Comparison of ENCODE assay signal across 9 mouse cellular contexts in the genomic region with DNA sequence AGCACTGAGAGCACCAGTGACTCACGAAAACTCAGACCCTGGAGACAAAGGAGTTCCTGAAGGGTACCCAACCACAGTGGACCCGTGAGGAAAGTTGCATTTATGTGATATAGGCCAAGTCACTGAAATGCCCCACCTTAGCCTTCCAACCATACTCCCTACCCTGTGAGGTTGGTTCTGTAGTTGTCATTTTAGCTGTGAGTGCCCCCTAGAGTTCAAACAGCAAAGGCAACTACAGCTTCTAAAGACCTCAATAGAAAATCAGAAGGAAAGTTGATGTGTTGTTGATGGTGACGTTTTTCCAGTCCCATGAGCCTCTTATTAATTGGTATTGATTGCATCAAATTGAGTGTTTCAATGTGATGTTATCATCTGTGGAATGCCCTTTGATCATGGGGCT. TPM values are rescaled to one million over a fixed set of nuclear protein-coding genes. Genes with fewer than 3 reads are reported as not detected.
DNase-seq lines count a peak whose midpoint lies in the region; ATAC-seq lines count a peak whose summit lies in the region.
"Had no signal": no experiment of that assay in that cellular context is flagged by ENCODE, and none has a peak within 500 bp of the region (broad histone marks: within the 10 kb centered on the region; RNA-seq: fewer than 3 reads in every experiment).

No protein-coding gene starts in this region.

- peak; percentile 90 for ATAC-seq in megakaryocyte progenitor cell, adult 5-6 weeks (replicated peaks; ENCODE audit: poor library complexity)

- peak; percentile 10 for DNase-seq in adrenal gland, adult 2 months
- DNase-seq in adrenal gland, adult 18-20 months (ENCODE audit: low spot score in 2 of 2): no peak
- peak; percentile 13 for DNase-seq in kidney, postnatal 10 days
- DNase-seq in kidney, adult 11 months: no peak
- DNase-seq in T-cell, adult 2 months (ENCODE audit: low spot score): peak; percentile 50
- DNase-seq in right cerebral cortex, postnatal 10 days (ENCODE audit: low spot score in 2 of 2): no peak
- no peak for DNase-seq in yolk sac, embryonic 10.5 days (ENCODE audit: low spot score)

RNA-seq across cellular contexts. Expression of a gene that starts 39.8 kb away (rescaled TPM):
- 1 to 10 TPM; 2.7 to 2.8 TPM for total RNA-seq in adrenal gland, adult 2 months (2021)
- polyA plus RNA-seq in adrenal gland, adult 2 months (2012; rRNA removed): 0.03 and 0.21 TPM in 2 replicates
- total RNA-seq in adrenal gland, adult 18-20 months (2021): 1 to 10 TPM; 3.9 to 4.6 TPM
- total RNA-seq in megakaryocyte progenitor cell, adult 5-6 weeks (2015): 21.3 and 22.2 TPM in 2 replicates
- 26.4 and 30.4 TPM in 2 replicates for total RNA-seq in megakaryocyte progenitor cell, adult 5-6 weeks (2017)
- polyA plus RNA-seq: liver, adult 2 months had no signal

RNA-seq across cellular contexts. Expression of a gene that starts 55.6 kb away (rescaled TPM):
- total RNA-seq in adrenal gland, adult 2 months (2021): not detected
- polyA plus RNA-seq in adrenal gland, adult 2 months (2012; rRNA removed): not detected in 2 replicates
- total RNA-seq in adrenal gland, adult 18-20 months (2021): not detected
- total RNA-seq in megakaryocyte progenitor cell, adult 5-6 weeks (2015): 0.24 TPM in 1 of 2 replicates, not detected in the other
- not detected in 2 replicates for total RNA-seq in megakaryocyte progenitor cell, adult 5-6 weeks (2017)
- total RNA-seq: liver, adult 2 months had no signal
- polyA plus RNA-seq: liver, adult 2 months had no signal

RNA-seq across cellular contexts. Expression of a gene that starts 56.0 kb away (rescaled TPM):
- under 1 TPM; 0.17 to 0.23 TPM for total RNA-seq in adrenal gland, adult 2 months (2021)
- 0.06 TPM in 1 of 2 replicates, not detected in the other for polyA plus RNA-seq in adrenal gland, adult 2 months (2012; rRNA removed)
- under 1 TPM in 1 of 2 experiments, not detected in 1; 0.13 TPM for total RNA-seq in adrenal gland, adult 18-20 months (2021)
- 19.0 and 22.5 TPM in 2 replicates for total RNA-seq in megakaryocyte progenitor cell, adult 5-6 weeks (2015)
- total RNA-seq in megakaryocyte progenitor cell, adult 5-6 weeks (2017): 7.9 and 9.8 TPM in 2 replicates

Comparison
In these comparisons a context has a peak if more than half of its experiments do, and no peak if none do; other contexts are left out.
1. DNase-seq: peak in adrenal gland, adult 2 months (single experiment), kidney, postnatal 10 days (single experiment) and T-cell, adult 2 months (single experiment); none in adrenal gland, adult 18-20 months (0 of 2), kidney, adult 11 months (single experiment), right cerebral cortex, postnatal 10 days (0 of 2) and yolk sac, embryonic 10.5 days (single experiment).
2. RNA of a gene that starts 56.0 kb away (total RNA-seq): 7.9 to 22.5 TPM in megakaryocyte progenitor cell, adult 5-6 weeks; 0.17 to 0.23 TPM in adrenal gland, adult 2 months and 0.13 TPM in adrenal gland, adult 18-20 months; every median in the first group is over 4 times any median in the second.